Mouse (Mus musculus) cerebral cortex, adult 2 months (tissue): Measurements from ENCODE around the gene Prrt1.

Source experiments
- WGBS: fragments of 180-500 bp; shearing (Covaris S2); methylation state at CpG from one replicate; pipeline ENCODE4 v1.1.7; 2018; 5-methylcytosine and 5-hydroxymethylcytosine counted together

Gene Prrt1

DNA sequence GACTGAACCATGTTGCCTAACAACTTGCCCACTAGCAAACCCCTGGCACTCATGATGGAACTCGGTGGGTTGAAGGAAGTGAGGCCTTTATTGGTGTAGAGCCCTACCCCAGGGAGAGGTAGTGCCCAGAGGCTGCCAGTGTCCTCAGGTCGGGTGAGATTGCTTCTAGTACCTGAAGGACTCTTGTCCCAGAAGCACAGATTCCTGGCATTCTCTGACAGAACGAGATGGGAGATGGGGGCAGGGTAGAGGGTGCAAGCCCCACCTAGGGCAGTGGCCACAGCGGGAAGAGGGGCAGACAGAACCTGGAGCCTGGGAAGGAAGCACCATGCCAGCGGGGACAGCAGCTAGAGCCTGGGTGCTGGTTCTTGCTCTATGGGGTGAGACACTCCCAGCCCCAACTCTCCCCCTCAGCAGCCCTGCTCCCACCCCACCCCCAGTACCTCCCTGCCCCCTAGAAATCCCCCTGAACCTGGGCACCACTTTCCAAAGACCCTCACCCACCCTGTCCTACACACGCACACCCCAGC lies 31.7 kb upstream of the Prrt1 start, which contains the start of gene Ager:
Gene Ager (plus strand): TSS at position 297 of the 530 bp plus-strand sequence.
- WGBS: 18% methylated on average over 6 of the region's 6 CpGs

DNA sequence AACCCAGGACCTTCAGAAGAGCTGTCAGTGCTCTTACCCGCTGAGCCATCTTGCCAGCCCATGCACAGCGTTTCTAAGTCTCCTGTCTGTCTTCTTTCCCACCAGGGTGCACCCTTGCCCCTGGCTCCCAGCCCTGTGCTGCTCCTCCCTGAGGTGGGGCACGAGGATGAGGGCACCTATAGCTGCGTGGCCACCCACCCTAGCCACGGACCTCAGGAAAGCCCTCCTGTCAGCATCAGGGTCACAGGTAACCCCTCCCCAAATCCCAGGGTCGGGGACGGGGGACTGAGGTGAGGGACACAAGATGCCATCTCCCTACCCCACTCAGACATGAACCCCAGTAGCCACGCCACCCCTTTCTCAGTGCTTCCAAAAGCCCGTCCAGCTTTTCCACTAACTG lies 29.4 kb upstream of the Prrt1 start:
- WGBS: 68% methylated on average over 9 of the region's 9 CpGs

DNA sequence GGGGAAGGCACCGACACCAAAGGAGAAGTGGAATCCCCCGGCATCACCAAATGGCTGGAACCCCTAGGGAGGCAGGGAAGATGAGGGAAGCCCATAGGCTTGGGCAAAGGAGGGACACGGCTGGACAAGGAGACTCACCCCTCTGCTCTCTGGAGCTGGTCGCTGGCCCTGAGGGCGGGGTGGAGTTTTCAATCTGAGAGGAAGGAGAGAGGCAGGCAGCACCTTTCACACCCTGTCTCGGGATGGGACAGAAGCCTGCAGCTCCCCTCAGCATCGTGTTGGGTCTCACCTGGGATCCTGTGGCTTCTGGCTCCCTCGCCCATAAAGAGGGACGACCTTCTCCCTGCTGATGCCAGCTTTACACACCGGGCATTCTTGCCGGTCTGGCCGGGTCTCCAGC lies 27.5 kb upstream of the Prrt1 start:
- WGBS: 84% methylated on average over 12 of the region's 12 CpGs

DNA sequence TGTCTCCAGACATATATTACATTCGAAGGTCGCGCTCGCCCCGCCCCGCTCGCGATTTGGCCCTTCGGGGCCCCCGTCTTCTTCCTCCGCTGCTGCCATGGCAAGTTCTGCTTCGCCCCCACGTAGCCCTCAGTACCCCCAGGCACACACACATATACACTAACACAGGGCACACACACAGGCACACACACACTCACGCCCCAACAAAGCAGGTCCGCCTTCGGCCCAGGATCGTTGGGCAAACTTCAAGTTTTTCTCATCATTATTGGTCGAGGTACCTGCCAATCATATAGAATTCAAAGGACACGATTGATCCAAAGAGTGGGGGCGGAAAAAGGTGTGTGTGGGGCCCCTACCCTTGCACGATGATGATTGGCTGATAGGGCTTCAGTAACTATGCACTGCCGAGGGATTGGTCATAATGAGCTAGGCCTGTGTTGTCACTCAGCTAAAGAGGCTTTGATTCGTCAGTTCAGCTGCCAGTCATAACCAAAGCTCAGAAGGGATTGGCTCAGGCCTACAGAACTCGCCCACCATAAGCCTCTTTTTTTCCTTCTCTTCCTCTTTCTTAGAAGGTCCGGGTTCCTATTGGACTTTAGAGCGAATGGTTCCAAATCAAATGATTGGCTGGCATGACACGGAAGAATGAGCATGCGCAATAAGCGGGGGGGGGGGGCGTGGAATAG lies 25.8 kb upstream of the Prrt1 start, which contains the start of gene Rnf5:
Gene Rnf5 (minus strand): TSS at position 316 of the 686 bp plus-strand sequence.
- WGBS: under 1% methylated on average over 30 of the region's 30 CpGs

DNA sequence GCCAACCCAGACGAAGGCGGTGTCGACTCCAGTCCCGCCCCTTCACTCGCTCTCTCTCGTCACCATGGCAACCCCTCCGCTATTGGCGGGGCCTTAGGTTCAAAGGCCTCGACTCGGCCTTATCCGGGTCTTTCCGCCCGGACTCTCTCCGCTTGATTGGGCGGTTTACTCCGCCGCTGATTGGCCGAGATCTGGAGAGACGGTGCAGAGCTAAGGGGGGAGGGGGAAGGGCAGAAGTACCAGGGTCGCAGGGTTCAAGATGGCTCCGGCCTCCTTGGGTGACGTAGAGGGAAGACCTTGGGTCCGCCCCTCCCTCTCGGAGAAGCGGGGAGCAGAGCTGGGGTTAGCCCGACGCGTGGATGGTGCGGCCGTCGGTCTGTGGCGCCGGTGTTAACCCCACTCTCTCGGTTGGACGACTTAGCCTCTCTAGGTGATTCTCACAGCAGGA lies 25.2 kb upstream of the Prrt1 start, which contains the start of gene Agpat1:
Gene Agpat1 (plus strand): TSS at position 202 of the 448 bp plus-strand sequence.
- WGBS: 0% methylated on average over 35 of the region's 35 CpGs

DNA sequence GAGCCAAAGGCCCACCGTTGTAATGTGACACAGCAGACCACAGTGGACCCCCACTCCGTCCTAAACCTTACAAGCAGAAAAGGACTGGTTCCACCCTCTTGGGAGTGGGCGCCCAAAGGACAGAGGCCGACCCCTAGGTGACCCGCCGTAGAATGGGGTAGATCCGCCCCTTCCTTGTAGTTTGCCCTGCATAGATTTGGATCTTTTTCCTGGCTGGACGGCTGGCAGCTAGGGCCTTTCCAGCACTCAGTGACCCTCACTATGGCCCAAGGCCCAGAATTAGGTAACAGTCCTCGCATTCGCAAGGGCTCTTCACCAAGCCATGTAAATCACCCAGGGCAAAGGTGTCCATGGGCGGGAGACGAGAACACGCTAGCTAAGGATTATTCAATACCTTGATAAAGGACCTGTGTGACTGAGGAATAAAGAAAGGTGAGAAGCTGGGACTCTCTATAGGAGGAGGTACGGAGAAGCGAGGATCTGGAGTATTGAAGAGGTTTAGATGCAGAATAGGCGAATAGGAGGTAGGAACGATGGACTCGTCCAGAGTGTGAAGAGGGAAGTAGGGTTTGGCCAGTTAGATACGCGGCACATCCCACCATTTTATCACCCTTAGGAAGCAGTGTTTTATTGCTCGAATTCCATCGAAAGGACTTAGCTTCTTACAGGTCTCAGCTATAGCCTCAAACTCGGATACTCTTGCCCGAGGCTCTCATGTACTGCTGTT lies 24.7 kb upstream of the Prrt1 start:
- 13% methylated on average over 24 of the region's 24 CpGs for WGBS

DNA sequence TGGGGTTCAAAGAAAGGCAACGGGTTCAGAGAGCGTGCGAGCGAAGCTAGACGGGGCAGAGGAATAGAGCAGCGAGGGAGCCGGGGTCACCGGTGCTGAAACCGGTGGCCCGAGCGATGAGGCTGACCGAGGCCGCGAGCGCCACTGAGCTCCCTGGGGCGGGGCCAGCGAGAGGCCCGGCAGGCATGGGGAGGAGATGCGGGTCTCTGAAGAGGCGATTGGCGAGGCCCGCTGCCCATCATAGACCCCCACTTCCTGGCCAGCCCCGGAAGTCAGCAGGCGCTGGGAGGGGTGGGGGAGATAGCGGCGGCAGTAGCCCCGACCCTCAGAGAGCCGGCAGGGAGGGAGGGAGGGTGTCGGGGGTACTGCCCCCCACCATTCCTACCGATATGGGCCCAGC lies 23.7 kb upstream of the Prrt1 start:
- under 1% methylated on average over 30 of the region's 30 CpGs for WGBS

DNA sequence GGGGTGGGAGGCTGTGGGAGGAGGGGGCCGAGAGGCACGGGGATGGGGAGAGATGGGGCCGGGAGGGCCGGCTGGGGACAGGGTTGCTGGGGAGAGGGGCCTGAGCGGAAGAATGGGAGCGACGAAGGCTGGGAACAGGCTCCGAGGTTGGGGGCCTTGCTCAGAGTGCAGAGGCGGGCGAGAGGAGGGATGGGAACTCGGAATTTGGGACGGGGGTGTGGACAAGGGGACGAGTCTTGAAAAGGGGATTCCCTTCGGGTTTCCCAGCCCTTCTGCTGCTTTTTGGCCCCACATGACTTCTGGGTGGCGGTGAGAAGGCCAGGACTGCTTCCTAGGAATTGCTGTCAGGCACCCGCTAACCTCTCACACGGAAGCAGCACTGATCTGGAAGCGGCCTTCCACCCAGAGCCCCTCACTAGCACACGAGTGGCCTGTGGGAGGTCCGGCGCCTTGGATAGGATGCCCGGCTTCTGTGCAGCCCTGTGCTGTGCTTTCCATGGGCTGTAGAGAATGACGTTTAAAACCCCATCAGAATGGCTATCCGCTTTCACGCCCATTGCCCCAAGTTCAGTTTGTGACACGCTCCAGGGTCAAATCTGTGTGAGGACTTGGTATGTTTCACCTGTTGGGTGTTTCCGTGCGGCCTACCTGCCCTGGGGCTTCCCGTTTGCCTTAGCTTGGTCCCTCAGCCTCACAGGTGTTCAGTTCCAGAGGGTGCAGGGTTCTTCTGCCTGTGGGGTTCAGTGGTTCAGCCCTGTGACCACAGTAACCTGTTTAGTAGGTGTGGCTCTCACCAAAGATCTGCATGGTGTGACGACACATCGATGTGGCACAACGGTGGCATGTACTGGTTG lies 22.9 kb upstream of the Prrt1 start:
- WGBS: 13% methylated on average over 32 of the region's 32 CpGs

DNA sequence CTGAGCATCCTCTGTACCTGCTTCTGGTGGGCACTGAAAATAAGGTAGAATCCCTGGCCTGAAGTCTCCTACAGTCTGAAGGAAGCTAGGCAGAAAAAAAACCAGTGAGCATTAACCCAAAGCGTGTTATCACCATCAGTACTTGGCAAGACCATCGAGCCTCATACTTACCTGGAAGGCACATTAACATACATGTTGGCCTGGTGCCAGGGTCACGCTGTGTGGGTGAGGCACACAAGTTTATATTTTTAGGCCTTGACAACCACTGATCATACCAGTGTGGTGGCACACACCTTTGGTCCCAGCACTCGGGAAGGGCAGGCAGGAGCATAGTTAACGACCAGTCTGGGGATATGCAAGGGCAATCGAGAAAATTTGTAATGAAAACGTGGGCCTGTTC lies 21.3 kb upstream of the Prrt1 start:
- WGBS: 66% methylated on average over 7 of the region's 7 CpGs

DNA sequence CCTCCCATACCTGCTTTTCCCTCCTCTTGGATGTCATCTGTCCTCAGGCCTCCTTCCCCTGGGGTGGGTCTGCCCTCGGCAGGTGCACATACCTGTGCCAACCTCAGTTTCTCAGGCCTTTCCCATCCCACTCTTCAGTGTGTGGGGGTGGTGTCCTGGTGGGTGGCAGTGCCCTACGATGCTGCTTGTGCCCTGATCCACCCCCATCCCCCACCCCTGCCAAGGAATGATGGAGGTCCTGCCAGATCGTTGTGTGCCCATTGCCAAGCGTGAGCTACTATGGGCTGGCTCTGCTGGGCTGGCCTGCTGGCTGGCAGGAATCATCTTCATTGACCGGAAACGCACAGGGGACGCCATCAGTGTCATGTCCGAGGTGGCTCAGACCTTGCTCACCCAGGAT lies 18.3 kb upstream of the Prrt1 start:
- WGBS: 78% methylated on average over 8 of the region's 8 CpGs

DNA sequence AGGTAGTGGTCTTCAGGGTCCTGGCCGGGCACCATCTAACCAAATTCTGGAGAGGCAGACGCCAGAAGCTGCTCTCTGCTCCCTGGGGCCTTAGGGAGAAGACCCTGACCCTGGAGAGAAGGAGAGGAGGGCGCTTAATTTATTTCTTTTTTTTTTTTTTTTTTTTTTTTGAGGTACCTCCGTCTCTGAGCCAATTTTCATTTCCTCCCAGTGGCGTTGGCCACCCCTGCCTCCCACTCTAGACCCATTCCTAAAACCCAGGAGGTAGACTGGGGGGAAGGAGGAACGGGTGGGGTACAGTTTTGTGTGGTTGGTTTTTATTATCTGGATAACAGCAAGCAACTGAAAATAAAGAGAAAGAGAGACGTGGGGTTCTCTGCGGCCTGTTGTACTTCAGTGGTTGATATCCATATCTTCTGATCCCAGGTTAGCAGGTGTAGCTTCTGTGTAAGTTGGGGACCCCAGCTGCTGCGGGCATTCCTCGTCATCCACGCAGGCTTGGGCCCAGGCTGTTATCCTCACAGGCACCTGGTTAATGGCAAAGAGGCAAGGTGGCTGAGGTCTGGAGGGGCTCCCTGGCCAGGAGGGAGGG lies 16.2 kb upstream of the Prrt1 start:
- 65% methylated on average over 11 of the region's 11 CpGs for WGBS

DNA sequence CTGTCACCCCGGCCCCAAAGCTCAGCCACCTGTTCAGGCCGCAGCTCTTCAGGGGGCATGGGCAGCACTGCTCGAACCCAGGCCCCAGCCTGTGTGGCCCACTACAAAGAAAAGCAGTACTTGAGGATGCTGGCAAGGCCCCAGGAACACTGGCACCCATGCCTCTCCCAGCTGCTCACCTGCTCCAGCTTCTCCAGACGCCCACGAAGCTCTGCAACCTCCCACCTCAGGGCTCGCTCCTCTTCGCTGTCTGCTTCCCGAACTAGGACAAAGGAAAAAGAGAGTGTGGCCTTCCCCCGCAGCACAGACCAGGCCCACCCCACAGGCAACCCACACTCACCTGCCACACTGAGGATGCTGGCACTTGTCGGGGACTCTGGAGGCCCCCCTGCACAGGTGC lies 15.5 kb upstream of the Prrt1 start:
- 71% methylated on average over 10 of the region's 10 CpGs for WGBS

DNA sequence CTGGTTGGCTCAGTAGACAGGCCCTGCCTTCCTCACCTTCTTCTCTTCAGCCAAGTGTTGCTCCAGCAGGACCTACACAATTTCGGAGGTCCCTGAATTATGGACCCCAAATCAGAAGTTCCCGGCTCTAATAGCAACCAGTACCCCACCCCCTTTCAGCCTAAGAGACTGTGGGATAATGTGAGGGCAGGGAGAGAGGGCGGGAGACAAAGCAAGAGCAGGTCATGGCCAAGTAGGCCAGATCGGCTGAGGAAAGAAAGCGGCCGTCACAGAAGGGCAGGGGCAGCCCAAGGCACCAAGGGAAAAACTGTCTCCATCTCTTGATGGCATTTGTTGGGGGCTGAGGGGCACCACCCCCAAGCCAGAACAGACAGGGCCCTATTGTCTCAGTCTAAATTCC lies 13.5 kb upstream of the Prrt1 start, which contains the start of gene Egfl8:
Gene Egfl8 (minus strand): TSS at position 101 of the 400 bp plus-strand sequence.
- 49% methylated on average over 6 of the region's 6 CpGs for WGBS

DNA sequence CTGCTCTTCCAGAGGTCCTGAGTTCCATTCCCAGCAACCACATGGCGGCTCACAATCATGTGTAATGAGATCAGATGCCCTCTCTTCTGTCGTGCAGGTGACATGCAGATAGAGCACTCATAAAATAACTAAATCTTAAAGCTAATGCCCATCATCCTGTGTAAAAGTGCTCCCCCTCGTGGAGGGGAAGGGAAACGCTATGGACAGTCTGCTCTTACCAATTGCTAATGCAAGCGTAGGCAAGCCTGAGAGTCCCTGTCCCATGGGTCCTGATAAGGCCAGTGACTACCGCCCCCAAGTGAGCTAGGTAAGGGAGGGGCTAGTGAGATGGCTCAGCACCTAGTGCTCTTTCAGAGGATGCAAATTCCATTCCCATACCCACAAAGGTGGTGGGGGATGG lies 10.3 kb upstream of the Prrt1 start:
- WGBS: 25% methylated on average over 6 of the region's 6 CpGs

DNA sequence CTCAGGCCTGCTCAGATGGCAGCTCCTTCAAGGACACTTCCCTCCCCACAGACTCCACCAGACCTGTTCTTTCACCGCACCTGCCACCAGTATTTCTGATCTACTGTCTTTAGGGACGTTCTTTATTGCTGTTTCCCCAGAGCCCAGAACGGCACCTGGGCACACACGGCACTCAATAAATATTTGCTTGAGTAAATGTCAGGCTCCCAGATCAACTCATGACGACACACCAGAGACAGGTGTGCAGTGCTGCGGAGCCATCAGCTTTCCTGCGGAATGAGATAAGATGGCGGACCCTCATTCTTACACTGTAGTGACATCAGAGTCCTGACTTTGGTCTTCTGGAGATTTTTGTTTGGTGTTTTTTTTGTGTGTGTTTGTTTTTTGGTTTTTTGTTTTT lies 8.3 kb upstream of the Prrt1 start:
- 93% methylated on average over 8 of the region's 8 CpGs for WGBS

DNA sequence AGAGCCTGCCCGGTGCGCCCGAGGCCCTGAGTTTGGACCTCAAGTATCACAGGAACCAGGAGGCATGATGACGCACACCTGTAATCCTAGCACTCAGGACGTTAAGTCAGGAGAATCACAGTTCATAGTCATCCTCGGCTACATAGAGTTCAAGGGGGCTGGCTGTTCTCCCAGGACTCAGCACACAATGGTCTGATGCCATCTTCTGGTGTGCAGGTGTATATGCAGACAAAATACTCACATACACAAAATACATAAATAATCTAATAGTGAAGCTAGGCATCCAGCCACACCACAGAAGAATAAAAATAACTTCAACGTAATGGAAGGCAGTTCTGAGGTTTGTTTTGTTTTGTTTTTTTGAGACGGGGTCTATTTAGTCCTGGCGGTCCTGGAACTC lies 6.2 kb upstream of the Prrt1 start:
- 80% methylated on average over 9 of the region's 9 CpGs for WGBS

DNA sequence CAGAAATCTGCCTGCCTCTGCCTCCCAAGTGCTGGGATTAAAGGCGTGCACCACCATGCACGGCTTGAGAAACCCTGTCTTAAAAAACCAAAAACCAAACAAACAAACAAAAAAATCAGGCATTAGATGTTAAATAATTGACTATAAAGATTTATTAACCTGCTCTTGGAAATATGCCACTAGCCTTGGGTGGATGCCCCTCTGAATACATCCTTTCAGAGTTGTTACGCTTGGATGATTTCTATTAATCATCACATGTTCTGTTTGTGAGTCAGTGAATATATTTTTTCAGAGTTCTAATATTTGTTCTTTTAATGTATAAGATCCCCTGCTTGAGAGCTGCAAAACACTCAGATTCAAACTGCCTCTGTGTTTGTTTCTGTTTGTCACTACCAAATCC lies 4.4 kb upstream of the Prrt1 start:
- WGBS: 91% methylated on average over 3 of the region's 3 CpGs

DNA sequence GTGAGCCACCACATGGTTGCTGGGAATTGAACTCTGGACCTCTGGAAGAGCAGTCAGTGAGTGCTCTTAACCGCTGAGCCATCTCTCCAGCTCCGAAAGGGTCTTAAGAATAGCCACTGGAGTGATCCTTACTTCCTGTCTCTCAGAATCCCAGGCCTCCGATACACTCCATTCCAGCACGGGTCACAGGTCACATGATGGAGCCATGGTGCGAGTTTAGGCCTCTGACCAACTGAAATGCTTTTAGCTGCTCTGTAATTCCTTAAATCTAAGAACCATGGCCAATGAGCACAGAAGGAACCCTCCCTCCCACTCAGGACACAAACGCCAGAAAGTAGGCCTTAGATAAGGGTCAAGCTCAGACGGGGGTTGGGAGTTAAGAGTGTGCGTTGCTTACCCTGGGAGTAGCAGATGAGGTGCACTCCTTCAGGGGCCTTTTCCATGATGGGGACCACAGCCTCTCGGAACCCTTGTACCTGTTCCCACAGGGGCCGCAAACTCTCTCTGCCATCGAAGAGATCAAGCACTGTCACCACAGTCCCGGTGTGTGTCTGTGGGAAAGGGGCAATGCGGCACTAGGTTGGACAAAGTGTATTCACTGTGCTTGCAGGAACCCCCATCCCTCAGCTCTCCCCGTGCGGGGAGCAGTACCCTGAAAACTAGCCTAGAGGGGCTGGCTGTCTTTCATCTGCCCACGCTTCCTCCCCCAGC lies 3.1 kb upstream of the Prrt1 start:
- 43% methylated on average over 16 of the region's 16 CpGs for WGBS

DNA sequence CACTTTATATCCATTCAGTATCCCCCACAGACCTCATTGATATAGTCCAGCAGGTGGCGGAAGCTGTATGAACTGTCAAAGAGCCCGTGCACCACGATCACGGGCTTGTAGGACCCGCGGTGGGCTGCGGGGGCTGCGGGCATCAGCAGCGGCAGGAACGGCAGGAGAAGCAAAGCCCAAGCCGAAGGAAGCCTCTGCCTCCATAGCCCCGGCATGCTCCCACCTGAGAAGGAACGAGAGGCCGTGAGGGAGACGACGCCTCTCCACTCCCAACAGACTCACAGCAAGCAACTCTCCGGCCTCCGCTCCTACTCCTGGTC lies 2.6 kb upstream of the Prrt1 start:
- WGBS: 1% methylated on average over 18 of the region's 18 CpGs

DNA sequence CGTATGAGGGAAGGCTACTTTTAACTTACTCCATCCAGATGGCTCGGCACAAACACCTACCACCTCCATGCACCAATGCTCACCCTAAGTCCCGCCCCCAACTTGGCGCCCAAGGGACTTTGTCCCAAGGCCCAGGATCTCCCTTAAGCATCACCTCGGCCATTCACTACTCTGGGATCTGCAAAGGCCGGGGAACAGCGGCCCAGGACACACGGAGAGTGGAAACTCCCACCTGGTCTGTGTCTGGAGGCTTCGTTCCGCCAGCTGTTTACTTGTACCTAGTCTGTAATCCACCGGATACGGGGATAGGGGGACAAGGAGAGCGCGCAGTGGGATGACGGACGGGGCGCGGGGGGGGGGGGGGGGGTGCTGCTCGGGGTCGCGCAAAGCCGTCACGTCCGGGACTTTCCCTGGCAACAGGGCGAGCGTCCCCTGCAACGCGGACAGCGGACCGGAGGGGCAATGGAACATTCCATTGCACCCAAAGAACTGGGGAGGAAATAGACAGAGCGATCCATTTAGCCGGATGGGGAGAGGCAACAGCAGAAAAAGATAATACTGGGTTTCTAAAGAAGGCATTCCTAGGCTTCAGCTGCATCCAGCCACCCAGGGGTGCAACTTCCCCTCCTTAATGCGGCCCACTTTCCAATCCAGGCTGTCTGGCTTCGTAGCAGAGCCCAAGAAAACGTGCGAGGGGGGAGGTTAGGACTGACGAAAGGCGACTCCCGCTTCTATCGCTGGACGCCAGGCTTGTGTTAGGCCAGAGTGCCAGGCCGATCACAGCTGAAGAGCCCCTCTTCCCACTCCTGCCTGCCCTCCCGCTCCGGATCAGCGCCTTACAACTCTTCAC lies 2.0 kb upstream of the Prrt1 start:
- WGBS: under 1% methylated on average over 45 of the region's 45 CpGs
